Mouse (Mus musculus): Measurements from ENCODE around the gene Gm4707. TPM values are rescaled to one million over a fixed set of nuclear protein-coding genes. Genes with fewer than 3 reads are reported as not detected.

The Gm4707 gene
- total and polyA plus RNA-seq, 2 experiments, result 0.07 to 0.92 TPM

DNA sequence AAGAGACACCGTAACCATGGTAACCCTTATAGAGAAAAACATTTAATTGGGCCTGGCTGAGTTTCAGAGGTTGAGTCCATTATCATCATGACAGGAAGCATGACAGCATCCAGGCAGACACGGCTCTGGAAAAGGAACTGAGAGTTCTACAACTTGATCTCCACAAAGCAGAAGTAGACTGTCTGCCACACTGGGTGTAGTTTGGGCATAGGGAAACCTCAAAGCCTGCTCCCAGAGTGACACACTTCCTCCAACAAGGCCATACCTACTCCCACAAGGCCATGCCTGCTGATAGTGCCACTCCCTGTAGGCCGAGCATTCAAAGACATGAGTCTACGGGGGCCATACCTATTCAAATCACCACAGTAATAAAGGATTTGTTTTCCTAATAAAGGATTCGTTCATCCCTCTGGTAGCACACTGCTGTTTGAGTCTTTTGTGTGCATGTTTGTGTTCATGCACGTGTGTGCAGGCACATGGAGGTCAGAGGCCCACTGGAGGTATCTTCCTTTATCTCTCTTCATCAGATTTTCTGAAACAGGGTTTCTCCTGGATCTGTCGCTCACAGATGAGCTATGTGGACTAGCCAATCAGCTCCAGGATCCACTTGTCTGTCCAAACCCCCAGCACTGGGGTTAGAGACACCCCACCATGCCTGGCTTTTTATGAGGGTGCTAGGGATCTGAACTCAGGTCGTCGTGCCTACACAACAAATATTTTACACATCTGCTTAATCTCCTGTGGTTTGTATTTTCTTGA is 30.2 kb upstream of the Gm4707 start:
- no peak for TF ChIP-seq POLR2A (IDR thresholded peaks at IDR 0.05; ENCODE audit: extremely low read depth, insufficient read depth, low read length)
- TF ChIP-seq CTCF (IDR thresholded peaks at IDR 0.05; ENCODE audit: low read depth, low read length), result no peak
- no peak overlapping the region for H3K4me3 ChIP-seq (ENCODE audit: insufficient read depth, low read depth, low read length)
- peaks cover 2% of the 10 kb centered on the region; the same call in 1 of the 2 replicates for H3K4me1 ChIP-seq (ENCODE audit: control insufficient read depth, insufficient read depth, low read length)
- H3K9ac ChIP-seq (ENCODE audit: low read depth, low read length), result no peak overlapping the region
- WGBS, result 90% methylated on average over 9 of the region's 9 CpGs
- H3K79me2 ChIP-seq (ENCODE audit: control insufficient read depth, insufficient read depth, low read length), result no peaks in the 10 kb centered on the region
- no peaks in the 10 kb centered on the region for H3K36me3 ChIP-seq (ENCODE audit: control insufficient read depth, insufficient read depth, low read length)
- no peak for DNase-seq (ENCODE audit: extremely low read depth, low read depth, low spot score)
- H3K27ac ChIP-seq (replicated peaks; ENCODE audit: insufficient read depth, low read depth, low read length), result no peak overlapping the region
- no peaks in the 10 kb centered on the region for H3K27me3 ChIP-seq (ENCODE audit: control insufficient read depth, insufficient read depth, low read length)

DNA sequence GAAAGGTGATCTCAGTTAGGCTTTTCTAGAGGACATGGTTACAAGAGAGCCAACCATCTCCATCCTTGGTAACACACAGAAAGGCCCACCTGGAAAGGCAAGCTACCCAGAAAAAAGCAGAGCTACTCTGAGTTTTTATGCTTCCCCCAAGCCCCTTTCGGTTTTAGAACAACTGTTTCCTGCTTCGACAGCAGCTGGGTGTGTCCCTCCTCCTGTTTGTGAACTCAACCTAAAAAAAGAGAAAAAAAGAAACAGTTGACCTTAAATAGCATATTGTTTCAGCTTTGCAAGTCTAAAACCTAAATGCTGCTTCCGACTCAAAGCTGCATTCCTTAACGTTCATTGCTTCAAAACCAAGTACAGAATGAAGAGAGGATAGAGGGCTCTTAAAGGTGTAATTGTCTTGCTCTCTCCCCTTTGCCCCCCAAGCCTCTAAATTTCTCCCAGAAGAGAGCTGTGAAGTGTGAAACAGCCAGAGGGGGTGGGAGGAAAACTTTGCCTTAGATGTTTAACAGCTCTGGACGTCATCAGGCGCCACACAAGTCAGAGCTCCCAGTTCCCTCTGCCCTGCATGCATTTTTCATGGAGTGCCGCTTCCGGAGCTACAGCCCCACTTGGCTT is 26.6 kb upstream of the Gm4707 start:
- no peaks in the 10 kb centered on the region for H3K27me3 ChIP-seq (ENCODE audit: control insufficient read depth, insufficient read depth, low read length)
- no peak overlapping the region for H3K9ac ChIP-seq (ENCODE audit: low read depth, low read length)
- no peaks in the 10 kb centered on the region for H3K79me2 ChIP-seq (ENCODE audit: control insufficient read depth, insufficient read depth, low read length)
- no peaks in the 10 kb centered on the region for H3K36me3 ChIP-seq (ENCODE audit: control insufficient read depth, insufficient read depth, low read length)
- 59% methylated on average over 8 of the region's 8 CpGs for WGBS
- TF ChIP-seq CTCF (IDR thresholded peaks at IDR 0.05; ENCODE audit: low read depth, low read length) (no peak), POLR2A (IDR thresholded peaks at IDR 0.05; ENCODE audit: extremely low read depth, insufficient read depth, low read length) (no peak)
- H3K27ac ChIP-seq (replicated peaks; ENCODE audit: insufficient read depth, low read depth, low read length), result peak overlapping the region; percentile 52
- no peak overlapping the region for H3K4me3 ChIP-seq (ENCODE audit: insufficient read depth, low read depth, low read length)
- peak; percentile 33 for DNase-seq (ENCODE audit: extremely low read depth, low read depth, low spot score)
- H3K4me1 ChIP-seq (ENCODE audit: control insufficient read depth, insufficient read depth, low read length), result peaks cover 5% of the 10 kb centered on the region

DNA sequence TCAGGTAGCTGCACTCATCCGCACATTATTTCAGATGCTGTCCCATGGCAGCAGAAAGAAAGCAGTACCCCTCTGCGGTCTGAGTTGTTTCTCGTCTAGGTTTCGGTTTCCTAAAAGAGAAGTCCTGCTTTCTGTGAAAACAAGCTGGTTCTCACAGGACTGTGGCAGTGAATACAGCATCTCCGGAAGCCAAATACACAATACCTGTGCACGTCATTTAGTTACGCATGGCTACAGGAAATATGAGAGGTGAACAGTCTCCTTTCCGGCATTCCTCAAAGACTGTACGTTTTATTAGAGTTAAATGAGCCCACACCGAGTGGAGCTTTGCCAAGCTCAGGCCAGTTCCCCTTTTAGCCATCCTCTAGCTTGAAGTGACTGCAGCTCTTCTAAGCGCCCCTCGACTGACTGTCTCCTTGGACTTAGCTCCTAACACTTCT is 26.1 kb upstream of the Gm4707 start:
- Histone ChIP-seq H3K4me3 (ENCODE audit: insufficient read depth, low read depth, low read length) (no peak overlapping the region), H3K9ac (ENCODE audit: low read depth, low read length) (no peak overlapping the region), H3K4me1 (ENCODE audit: control insufficient read depth, insufficient read depth, low read length) (peaks cover 5% of the 10 kb centered on the region), H3K36me3 (ENCODE audit: control insufficient read depth, insufficient read depth, low read length) (no peaks in the 10 kb centered on the region), H3K27me3 (ENCODE audit: control insufficient read depth, insufficient read depth, low read length) (no peaks in the 10 kb centered on the region), H3K79me2 (ENCODE audit: control insufficient read depth, insufficient read depth, low read length) (no peaks in the 10 kb centered on the region), H3K27ac (replicated peaks; ENCODE audit: insufficient read depth, low read depth, low read length) (peak overlapping the region; percentile 52)
- peak; percentile 25 for DNase-seq (ENCODE audit: extremely low read depth, low read depth, low spot score)
- 74% methylated on average over 12 of the region's 12 CpGs for WGBS
- TF ChIP-seq CTCF (IDR thresholded peaks at IDR 0.05; ENCODE audit: low read depth, low read length), result no peak

DNA sequence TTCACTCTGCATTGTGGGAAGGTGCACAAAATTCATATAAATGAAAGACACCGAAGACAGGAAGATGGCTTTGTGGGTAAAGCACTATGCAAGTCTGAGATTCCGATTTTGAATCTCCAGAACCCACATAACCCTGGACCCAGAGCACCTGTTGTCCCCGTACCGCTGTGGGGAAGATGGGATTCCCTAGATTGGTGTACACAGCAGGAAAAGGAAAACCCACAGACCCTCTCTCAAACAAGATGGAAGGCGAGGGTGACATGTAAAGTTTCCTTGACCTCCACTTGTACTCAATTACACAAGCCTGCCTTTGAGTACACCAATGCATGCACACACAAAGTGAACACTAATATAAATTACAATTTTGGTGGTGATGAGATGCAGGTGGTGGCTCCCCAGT is 25.0 kb upstream of the Gm4707 start:
- no peaks in the 10 kb centered on the region for H3K79me2 ChIP-seq (ENCODE audit: control insufficient read depth, insufficient read depth, low read length)
- TF ChIP-seq POLR2A (IDR thresholded peaks at IDR 0.05; ENCODE audit: extremely low read depth, insufficient read depth, low read length) (no peak), CTCF (IDR thresholded peaks at IDR 0.05; ENCODE audit: low read depth, low read length) (no peak)
- H3K4me3 ChIP-seq (ENCODE audit: insufficient read depth, low read depth, low read length), result no peak overlapping the region
- 92% methylated on average over 5 of the region's 5 CpGs for WGBS
- H3K9ac ChIP-seq (ENCODE audit: low read depth, low read length), result no peak overlapping the region
- H3K27me3 ChIP-seq (ENCODE audit: control insufficient read depth, insufficient read depth, low read length), result no peaks in the 10 kb centered on the region
- H3K4me1 ChIP-seq (ENCODE audit: control insufficient read depth, insufficient read depth, low read length), result peaks cover 5% of the 10 kb centered on the region
- 0 out of 2 replicates have a peak overlapping the region, but pooled peaks have one; percentile 23 for H3K27ac ChIP-seq (replicated peaks; ENCODE audit: insufficient read depth, low read depth, low read length)
- DNase-seq (ENCODE audit: extremely low read depth, low read depth, low spot score), result no peak
- H3K36me3 ChIP-seq (ENCODE audit: control insufficient read depth, insufficient read depth, low read length), result no peaks in the 10 kb centered on the region

DNA sequence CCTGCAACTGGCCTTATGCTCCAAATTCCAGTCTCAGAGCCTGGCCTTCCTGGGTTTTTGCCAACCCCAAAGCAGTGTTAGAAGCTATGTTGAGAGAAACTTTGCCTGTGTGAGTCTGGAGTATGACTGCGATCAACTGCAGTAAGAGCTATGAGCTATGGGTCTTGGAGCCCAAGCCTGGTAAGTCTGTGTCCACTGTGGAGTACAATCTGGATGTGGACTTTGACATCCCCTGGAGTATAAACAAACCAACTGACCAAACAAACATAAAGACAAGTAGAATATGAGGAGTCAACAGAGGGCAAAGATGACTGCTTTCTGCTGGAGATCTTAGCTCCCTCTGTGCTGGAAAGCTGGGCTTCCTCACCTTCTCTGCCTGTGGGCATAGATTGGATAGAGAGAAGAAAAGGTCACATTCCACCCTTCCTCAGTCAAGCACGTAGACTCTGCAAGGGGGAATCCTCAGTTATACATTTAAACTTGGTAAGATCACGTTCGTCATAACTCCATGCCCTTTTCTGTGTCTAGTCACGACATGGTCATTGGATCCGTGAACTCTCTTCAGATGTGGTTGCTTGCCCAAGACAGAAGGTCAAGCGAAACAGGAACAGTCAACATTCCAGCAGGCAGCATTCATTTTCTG is 23.8 kb upstream of the Gm4707 start:
- Histone ChIP-seq H3K4me3 (ENCODE audit: insufficient read depth, low read depth, low read length) (no peak overlapping the region), H3K4me1 (ENCODE audit: control insufficient read depth, insufficient read depth, low read length) (peaks cover 5% of the 10 kb centered on the region), H3K27me3 (ENCODE audit: control insufficient read depth, insufficient read depth, low read length) (no peaks in the 10 kb centered on the region), H3K27ac (replicated peaks; ENCODE audit: insufficient read depth, low read depth, low read length) (peak overlapping the region; percentile 55), H3K36me3 (ENCODE audit: control insufficient read depth, insufficient read depth, low read length) (no peaks in the 10 kb centered on the region), H3K79me2 (ENCODE audit: control insufficient read depth, insufficient read depth, low read length) (no peaks in the 10 kb centered on the region), H3K9ac (ENCODE audit: low read depth, low read length) (no peak overlapping the region; the same call in 1 of the 2 replicates)
- peak; percentile 81 for DNase-seq (ENCODE audit: extremely low read depth, low read depth, low spot score)
- TF ChIP-seq CTCF (IDR thresholded peaks at IDR 0.05; ENCODE audit: low read depth, low read length), result no peak
- no peak for TF ChIP-seq POLR2A (IDR thresholded peaks at IDR 0.05; ENCODE audit: extremely low read depth, insufficient read depth, low read length)
- 24% methylated on average over 7 of the region's 7 CpGs for WGBS
